Mouse (Mus musculus) cerebellum, adult 9-11 months (tissue): Measurements from ENCODE around the gene Cbln1.

ENCODE experiments used
- DNase-seq: peaks from one replicate; pipeline ENCODE4 v3.0.0; 2022

Gene Cbln1

DNA sequence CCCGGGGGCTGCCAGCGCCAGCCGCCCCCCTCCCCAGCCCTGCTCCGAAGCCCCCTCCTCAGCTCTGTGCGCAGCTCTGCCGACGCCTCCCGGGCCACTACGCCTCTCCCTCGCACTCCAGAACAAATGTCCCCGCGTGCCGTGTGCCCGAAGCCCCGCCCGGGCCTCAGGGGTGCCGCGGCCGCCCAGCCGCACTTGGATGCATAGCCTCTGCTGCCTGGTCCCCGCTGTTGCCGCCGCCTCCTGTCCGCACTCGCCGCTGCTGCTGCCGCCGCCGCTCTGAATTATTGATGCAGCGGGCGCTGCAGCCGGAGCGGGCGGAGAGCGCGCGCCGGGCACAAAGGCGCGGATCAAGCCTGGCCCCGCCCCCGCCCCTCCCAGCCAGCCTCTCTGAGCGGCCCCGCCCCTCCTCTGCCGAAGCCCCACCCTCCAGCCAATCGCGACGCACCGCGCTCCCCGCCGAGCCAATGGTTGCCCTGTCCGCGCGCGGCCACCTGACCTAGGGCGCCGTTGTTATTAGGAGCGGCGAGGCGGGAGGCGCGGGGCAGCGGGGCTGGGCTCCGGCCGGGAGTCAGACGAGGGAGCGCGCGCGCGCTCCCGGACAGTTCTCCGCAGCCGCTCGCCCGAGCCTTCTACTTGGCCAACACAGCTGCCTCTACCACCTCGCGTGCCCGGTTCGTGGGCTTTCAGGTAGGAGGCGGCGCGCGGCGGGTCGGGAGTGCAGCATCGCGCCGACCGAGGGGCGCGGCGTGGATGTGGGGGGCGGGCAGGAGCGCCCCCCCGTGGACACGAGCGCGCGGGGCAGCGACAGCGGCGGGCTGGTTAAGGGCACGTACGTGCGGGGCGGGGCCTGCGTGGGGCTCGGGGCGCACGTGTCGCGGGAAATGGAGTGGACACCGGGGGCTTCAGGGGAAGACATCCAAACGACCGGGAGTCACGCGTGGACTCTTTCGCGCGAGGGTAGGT lies at the start of gene Cbln1:
TSS of gene Cbln1 (minus strand) at position 339 of the 966 bp plus-strand sequence.
- peak; percentile 96 for DNase-seq

GRCm38 (mm10) chr8:87517132-87517531 lies 44.7 kb upstream of the Cbln1 start:
- DNase-seq, result peak; percentile 27

- no peak for DNase-seq
Measured at GRCm38 (mm10) chr8:87513796-87514195, 41.4 kb upstream of the Cbln1 start.

GRCm38 (mm10) chr8:87513350-87513749 lies 40.9 kb upstream of the Cbln1 start:
- DNase-seq, result no peak

DNA sequence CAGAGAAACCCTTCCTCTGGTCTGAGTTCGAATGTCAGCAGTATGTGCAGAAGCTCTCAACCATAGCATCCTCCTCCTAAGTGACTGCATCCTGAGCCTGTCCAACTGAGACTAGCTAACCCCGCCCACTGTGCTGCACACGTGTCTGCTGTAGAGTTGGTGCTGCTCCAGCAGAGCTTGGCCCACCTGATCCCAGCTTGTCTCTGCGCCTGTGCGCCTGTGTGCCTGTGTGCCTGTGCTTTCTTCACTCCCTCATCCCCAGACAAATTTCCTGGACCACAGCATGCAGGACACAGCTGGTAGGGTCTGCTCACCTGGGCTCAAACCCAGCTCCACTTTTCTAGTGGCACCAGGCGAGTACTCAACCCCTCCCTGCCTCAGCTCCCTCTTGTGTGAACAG lies 40.2 kb upstream of the Cbln1 start:
- DNase-seq, result peak; percentile 66

DNA sequence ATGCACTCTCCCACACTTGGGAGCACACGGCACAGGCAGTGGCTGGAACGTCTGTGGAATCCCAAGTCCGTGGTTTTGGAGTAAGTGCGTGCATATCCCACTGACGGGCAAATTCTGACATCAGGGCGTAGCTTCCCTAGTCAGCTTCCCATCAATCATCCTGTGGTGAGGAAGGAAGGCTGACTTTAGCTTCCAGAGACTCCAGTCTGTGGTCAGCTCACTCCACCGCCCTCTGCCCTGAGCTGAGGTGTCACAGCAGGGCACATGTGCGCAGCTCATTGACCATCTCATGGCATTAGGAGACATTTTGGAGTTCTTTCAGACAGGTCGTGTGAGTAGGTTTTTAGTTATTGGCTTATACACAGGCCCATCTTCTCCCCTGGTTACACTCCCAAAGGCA lies 34.6 kb upstream of the Cbln1 start:
- no peak for DNase-seq

DNA sequence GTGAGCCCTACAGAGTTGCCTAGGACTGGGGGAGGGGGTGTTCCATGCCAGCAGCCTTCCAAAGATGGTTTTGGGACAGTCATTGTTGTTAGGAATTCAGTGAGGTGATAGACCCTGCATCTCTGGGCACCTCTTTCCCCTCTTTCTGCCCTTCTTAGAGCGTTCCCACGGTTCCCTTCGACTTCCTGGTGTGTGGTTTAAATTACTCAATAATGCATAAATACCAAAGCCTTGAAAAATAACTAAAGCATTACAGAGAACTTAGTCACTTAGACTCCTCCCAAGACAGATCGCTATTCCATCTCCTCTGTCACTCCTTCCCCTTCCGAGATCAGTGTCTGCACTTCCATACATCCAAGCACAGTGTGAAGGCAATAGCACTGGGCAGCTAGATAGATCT lies 32.0 kb upstream of the Cbln1 start:
- DNase-seq, result no peak

DNA sequence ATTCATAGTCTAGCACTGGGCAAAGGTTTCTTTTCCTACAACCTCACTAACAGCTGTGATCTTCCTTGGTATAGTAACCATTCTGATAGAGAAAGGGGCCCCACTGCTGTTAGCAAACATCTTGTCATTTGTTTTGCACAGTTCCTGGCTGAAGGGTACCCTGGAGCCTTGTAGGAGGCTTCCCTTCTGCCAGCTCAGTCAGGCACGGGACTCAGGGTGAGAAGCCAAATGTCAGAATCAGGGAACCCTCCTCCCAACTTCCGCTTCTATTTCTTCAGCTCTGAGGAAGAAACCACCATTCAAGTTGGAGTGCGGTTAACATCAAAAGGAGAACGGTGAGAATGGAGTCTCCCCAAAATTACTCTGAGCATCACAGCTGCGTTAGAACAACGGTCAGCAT lies 30.3 kb upstream of the Cbln1 start:
- DNase-seq, result no peak

DNA sequence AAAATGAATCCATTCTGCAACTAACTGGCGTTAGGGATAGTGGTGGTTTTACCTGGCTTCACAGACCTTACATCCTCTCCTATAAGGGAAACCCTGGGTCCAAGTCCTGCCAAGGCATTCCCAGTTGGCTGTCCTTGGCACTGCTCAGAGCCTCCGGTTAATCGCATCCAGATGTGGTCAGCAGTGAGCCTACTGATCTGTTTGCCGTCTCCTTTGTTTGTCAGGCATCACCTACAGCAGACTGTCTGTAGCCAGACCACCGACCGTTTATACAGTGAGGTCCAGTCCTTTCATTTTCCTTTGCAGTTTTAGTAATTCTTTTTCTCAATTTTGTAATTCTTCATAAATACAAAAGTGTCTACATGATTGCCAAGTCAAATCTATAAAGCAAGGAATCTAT lies 25.2 kb upstream of the Cbln1 start:
- DNase-seq, result no peak

GRCm38 (mm10) chr8:87496511-87496910 lies 24.1 kb upstream of the Cbln1 start:
- DNase-seq, result no peak

GRCm38 (mm10) chr8:87494862-87495261 lies 22.5 kb upstream of the Cbln1 start:
- peak; percentile 41 for DNase-seq

GRCm38 (mm10) chr8:87489841-87490415 lies 17.5 kb upstream of the Cbln1 start:
- no peak for DNase-seq

- DNase-seq, result no peak
Measured at GRCm38 (mm10) chr8:87481396-87481795, 9.0 kb upstream of the Cbln1 start.

GRCm38 (mm10) chr8:87478221-87478620 lies 5.8 kb upstream of the Cbln1 start:
- DNase-seq, result peak; percentile 25

GRCm38 (mm10) chr8:87477102-87477645 lies 4.8 kb upstream of the Cbln1 start:
- DNase-seq, result peak; percentile 52

DNA sequence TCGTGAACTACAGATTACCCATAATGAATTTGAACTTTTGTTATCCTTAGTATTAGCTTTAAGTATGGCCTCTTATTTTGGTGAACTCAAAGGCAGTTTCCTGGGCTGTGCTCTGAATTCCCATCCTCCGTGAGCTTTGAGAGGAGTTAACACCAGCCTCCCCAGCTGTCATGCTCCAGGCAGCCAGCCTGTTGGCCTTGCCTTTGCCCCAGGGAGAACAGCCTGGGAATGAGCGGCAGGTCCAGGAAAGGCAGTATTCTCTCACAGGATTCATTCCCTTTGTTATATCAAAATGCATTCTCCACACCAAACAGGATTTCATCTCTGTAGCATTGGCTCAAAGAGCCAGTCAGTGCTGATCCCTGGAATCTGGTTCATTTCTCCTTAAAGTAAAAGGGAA lies 3.1 kb upstream of the Cbln1 start:
- peak; percentile 55 for DNase-seq

GRCm38 (mm10) chr8:87474379-87474778 lies 2.0 kb upstream of the Cbln1 start:
- DNase-seq, result peak; percentile 57

DNA sequence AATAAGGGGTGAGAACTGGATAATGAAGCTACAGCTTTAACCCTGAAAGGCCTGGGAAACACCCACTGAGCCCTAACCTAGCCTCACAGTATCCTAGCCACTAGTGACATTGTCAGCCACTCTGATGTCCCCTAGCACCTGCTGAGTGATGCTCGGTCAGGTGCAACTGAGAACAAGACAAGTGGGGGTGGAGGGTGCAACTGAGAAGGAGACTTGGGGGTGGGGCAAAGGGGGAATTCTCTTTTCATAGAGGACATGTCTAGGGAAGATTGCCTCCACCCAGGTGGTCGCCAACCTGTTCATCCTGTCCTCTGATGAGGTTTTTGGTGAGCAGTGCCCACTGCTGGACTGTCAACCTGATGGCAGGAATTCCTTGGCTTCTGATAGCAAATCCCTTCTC lies 1.5 kb upstream of the Cbln1 start:
- DNase-seq, result peak; percentile 76

DNA sequence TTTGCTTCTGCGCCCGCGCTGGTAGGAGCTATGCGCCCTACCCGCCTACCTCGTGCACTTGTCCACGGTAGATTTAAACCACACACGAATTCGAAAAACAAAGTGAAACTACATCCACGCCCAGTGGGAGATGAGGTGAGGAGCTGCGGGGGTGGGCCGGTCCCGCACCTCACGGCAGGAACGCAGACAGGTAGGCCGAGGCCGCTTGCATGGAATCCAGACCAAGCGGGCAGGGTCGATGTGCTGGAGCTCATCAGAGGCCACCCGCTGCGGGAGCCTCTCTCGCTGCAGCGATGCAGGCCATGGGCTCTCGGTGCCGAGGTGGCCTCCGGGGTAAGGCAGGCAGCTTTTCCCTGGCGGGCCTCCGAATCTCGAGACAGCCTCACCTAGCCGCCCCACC lies 905 bp upstream of the Cbln1 start:
- DNase-seq, result peak; percentile 81

- DNase-seq, result peak; percentile 79
Measured at GRCm38 (mm10) chr8:87471603-87472270, 672 bp downstream of the Cbln1 start.

DNA sequence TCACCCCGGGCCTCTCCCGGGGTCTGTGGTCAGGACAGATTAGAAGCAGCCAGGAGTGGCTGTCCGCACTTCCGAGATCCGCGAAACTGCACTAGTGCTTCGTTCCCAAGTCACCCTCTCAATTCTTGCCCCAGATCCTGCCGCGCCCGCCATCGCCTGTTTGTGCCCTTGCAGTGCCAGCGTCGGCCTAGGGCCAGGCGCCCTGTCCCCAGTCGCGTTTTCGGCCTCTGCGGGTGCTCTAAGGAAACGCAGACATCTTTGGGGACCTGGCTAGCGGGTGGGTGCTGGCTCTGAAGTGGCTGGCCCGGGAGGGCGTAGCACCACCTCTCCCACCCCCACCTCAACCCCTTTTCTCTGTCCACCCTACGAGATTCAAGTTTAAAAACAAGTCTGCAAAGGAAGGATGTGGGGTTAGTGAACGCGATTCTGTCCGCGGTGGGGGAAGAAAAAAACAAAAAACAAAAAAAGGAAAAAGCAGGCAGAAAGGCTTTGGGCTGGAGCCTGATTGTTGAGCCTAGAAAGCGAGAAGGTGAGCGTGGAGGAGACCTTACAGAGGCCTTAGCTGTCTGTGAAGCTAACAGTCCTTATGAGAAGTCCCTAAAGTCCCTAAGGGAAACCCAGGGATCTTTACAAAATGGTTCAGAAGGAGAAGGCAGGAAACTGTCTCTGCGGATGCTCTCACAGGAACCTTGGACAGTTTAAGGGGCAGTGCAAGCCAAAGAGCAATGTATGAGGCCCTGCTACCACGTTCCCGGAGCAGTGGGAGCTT lies 1.4 kb downstream of the Cbln1 start:
- peak; percentile 66 for DNase-seq
